Mouse (Mus musculus) heart, postnatal 0 days (tissue): Measurements from ENCODE around the gene Cox5b.

Experiments
- CTCF ChIP-seq: IDR thresholded peaks from 2 replicates; pipeline ENCODE4 v1.5.1; 2016; ENCODE audit warnings: antibody characterized with exemption, control low read depth, low read depth
- EP300 ChIP-seq: IDR thresholded peaks from 2 replicates; pipeline ENCODE4 v1.6.1; 2016; ENCODE audit warnings: antibody characterized with exemption, low read depth

DNA sequence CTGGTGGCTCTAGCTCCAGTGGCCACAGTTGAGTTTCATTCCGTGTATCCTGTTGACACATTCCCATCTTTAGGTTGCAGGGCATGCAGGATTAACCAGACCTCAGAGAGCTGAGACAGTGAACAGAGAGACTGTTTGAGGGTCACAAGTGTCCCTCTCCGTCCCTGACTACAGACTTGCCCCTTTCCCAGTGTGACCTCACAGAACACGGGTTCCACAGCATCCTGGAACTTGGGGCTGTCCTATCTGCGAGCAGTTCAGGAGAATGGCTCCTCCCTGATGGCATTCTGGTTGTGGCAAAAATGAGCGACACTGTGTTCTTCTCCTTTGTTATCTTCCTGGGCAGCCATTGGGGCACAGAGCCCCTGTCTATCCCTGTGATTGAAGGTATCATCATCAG, 23.1 kb downstream of the Cox5b start, which contains the start of gene Actr1b:
- TF ChIP-seq CTCF: no peak
- no peak for TF ChIP-seq EP300
